Mouse (Mus musculus): ENCODE results near the gene Mgat4a. TPM values are rescaled to one million over a fixed set of nuclear protein-coding genes. Genes with fewer than 3 reads are reported as not detected.

Gene Mgat4a
- total RNA-seq, 2 experiments from 2014 or later = 24.7 to 28.0 TPM

DNA sequence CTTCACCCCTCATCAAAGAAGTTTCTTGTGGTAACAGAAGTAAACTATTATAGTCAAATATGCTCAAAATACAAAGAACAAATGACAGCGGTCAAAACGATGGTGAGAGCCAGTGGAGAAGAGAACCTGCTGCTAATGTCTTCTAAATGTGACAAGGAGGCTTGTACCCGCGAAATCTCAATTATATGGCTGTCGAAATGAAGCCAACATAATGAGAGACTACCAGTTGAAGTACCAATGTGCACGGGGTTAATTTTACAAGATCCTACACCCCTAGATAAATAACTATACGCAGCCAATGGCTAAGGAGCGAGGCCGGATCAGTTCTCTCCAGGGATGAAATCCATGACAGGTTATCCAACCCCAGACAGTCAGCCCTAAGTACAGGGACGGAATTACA, 41.9 kb downstream of the Mgat4a start:
- no peak for DNase-seq (ENCODE audit: extremely low spot score in 1 of 2, low spot score in 1 of 2)

DNA sequence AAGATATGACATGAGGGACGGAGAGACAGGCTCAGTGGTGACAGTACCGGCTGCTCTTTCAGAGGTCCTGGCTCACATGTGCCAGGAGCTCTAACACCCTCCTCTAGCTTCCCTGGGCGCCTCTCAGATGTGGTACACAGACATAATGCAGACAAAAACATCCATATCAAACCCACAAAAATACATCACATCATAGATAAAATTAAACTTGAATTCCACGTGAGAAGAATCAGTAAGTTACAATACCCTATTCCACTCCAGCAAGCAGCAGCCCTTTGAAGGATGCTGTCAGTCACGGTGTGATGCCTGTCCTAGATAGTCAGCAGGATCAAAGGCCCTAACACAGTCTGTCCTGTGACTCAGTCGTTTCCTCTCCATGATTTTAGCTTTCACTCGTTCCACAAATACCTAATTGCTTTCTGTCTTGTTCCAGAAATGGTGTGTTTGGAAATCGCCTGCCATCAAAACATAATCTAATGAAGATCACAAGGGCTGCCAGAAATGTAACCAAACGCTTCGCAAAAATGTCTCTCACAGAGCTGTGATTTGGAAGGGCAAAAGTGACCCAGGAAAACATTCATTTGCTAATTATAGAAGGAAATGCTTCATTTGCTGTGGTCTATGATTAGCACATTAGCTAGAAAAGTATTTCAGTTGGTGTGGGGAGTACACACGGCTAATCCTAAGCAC, 44.1 kb downstream of the Mgat4a start:
- DNase-seq (ENCODE audit: extremely low spot score in 1 of 2, low spot score in 1 of 2) = no peak

DNA sequence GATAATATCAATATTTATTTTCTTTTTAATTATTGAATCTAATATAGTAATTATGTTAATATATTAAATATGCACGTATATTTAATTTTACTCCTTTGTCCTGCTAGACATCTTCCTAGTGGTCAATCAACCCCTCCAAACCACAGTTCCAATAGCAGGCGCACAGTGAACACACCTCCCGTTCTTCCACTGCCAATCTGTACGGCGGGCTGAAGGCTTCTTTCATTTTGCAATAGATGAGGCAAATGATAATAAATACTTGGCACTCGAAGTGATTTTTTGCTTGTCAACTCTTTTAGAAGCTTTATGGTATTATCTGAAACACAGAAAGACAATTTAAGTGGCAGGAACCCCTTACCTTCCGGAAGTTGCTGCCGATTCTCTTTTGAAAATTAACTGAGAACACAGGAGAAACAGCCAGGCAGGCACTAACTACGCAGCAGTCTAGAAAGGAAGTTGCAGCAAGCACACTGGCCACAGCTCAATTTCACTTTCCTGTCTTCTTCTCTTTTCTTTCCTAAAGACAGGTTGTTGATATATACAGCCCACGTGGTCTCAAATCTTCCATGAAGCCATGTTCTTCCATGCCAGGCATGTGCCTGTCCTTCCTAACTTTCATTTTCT, 45.0 kb downstream of the Mgat4a start:
- DNase-seq (ENCODE audit: extremely low spot score in 1 of 2, low spot score in 1 of 2) = no peak

DNA sequence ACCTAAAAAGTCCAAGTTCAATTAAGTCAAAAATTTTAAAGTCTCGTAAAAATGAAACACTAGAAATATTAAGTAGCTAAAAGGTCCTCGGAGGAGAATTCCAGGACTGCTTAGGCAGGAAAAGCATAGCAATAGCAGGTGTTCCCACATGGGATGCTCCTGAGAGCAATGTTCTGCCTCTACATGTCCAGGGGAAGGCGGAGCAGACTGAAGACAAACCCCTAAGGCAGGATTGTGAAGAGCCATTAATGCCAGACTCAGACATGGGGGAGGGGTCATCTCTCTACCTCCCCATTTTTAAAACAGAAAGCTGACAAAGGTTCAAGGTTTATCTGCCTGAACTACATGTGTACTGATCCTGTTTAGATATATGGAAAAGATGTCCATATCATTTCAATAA, 45.7 kb downstream of the Mgat4a start:
- no peak for DNase-seq (ENCODE audit: extremely low spot score in 1 of 2, low spot score in 1 of 2)

DNA sequence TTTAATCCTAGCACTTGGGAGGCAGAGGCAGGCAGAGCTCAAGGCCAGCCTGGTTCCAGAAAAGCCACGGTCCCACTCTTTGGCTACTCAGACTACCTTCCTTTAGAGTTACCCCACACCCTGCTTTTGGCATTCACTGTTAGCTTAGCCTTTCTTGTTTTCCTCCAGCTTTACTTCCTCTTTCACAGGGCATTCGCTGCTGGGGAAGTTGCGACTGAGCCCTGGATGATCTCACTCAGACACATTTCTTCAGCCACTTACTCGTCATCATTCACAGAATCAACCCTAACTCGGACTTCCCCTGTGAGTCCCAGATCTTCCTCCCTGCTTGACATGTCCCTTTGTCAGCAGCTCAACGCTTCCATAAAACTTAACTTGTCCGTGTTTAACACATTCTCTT, 49.1 kb downstream of the Mgat4a start:
- DNase-seq (ENCODE audit: extremely low spot score in 1 of 2, low spot score in 1 of 2) = no peak

DNA sequence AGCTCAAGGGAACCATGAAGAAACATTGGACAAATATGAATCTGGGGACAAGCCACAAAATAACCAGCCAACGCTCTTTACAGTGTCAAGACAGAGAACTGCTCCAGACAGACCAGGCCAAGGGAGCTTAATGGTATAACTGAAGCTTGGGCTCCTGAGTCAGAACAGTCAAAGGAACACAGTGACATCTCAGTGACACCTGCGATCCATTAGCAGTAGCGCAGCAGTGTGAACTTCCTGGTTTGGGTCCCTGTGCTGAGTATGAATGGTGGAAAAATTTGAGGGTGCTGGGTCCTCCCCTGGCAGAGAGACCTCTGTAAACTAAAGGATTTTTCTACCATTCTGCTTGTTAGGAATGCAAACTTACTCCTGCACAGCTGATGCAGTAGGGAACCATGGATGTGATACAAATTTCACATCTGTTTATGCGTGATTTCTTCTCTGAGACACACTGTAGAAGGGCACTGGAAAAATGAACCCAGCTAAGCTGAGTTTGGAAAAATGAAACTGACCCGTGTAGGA, 50.1 kb downstream of the Mgat4a start:
- no peak for DNase-seq (ENCODE audit: extremely low spot score in 1 of 2, low spot score in 1 of 2)

DNA sequence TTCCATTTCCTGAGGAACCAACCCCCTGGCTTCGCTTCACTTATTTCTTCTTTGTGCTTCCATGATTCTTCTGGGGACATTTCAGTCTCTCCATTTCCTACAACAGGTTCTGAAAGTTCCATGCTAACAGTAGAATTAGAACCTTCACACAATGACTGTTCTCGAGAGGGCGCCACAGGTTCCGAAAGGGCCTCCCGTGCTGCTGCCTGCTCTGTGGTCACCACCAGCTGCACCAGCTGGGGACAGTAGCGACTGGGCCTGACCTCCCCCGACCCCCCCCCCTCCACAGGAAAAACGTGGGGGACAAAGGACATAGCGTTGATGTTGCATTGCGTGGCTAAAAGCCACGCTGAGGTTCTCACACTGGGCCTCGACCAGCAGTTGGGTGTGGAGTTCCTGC, 52.3 kb downstream of the Mgat4a start:
- DNase-seq (ENCODE audit: extremely low spot score in 1 of 2, low spot score in 1 of 2) = no peak

DNA sequence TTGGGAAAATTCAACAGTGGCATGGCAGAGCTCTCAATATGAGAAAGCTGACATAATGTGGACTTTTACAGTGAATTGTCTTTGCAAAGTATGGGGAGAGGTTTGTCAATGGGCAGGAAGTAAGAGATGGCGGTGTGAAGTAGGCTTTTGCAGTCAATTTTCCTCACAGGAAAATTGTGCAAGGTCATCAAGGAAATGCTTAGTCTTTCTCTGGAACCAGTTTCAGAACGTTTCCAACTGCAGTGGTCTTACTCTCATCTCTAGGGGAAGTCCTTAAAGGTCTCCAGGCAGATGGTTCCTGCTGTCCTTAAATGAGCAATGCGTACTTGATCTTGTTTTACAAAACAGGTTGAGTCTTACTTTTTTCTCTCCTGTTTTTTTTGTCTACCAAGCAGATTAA, 53.8 kb downstream of the Mgat4a start:
- no peak for DNase-seq (ENCODE audit: extremely low spot score in 1 of 2, low spot score in 1 of 2)

DNA sequence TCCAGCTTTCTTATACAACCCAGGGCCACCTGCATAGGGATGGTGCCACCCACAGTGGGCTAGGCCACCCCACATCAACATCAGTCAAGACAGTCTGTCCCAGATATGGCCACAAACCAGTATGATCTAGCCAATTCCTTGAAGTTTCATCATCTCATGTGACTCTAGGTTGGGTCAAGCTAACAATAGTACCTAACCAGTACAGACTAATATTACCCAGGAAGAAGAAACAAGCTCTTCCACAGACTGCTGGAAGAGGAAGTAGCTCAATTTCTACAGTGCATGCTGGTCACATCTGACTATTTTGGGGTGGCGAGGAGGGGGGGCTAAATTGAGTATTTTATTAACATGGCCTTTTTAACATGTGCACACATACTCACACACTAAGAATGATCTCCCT, 54.4 kb downstream of the Mgat4a start:
- no peak for DNase-seq (ENCODE audit: extremely low spot score in 1 of 2, low spot score in 1 of 2)

DNA sequence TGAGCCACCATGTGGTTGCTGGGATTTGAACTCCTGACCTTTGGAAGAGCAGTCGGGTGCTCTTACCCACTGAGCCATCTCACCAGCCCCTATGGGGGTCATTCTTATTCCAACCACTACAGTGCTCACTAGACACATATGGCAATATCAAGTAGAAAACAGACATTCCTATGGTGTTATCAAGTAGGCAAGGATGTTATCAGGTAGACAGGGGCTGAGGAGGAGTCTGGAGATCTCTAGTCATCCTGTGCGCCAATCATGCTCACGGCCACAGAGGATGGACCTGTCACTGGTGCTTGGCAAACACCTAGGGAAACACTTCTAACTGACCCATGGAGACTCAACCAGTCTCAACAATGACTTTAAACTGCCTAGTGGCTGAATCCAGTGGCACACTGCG, 56.2 kb downstream of the Mgat4a start:
- DNase-seq (ENCODE audit: extremely low spot score in 1 of 2, low spot score in 1 of 2) = no peak

DNA sequence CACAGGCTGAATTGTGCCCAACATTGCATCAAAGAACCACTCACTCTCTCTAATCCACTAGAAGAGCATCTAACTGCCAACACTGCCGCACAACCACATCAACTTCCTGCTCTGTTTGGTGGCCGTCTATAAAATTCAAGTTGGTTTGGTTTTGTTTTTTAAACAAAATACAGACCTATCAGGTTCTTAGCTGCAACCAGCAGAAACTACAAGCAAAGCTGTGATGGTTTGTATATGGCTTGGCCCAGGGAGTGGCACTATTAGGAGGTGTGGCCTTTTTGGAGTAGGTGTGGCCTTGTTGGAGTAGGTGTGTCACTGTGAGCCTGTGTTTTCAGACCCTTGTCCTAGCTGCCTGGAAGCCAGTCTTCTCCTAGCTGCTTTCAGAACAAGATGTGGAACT, 59.5 kb downstream of the Mgat4a start:
- DNase-seq (ENCODE audit: extremely low spot score in 1 of 2, low spot score in 1 of 2) = no peak

DNA sequence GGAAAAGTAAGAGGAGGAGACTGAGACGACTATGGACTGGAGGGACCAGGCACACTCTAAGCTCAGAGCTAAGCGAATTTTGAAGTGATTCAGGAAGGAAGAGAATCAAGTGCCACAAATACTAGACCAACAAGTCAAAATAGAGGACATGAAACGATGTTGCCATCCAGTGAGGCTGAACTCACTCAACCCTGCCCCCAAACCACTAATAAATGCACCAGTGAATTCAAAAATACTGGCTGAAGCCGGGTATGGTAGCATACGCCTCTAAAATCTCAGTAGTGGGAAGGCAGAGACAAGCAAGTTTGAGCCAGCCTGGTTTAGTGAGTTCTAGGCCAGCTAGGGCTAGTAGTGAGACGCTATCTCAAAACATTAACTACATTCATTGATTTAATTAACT, 60.1 kb downstream of the Mgat4a start:
- no peak for DNase-seq (ENCODE audit: extremely low spot score in 1 of 2, low spot score in 1 of 2)

DNA sequence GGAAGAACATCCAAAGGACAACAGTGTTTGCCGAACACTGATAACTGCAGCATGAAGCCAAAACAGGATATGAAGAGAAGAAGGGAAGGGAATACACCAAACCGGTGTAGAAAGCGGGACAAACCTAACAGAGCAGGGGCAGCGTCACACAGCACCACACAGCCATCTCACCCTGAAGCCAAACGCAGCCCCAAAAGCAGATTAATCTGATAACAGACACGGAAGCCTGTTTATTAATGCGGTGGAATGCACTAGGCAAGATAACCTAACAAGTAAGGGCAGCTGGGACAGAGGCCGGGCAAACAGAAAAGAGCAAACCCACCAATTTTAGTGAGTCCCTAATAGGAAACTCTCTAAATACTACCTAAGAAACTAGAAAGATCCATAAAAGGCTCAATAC, 61.1 kb downstream of the Mgat4a start:
- DNase-seq (ENCODE audit: extremely low spot score in 1 of 2, low spot score in 1 of 2) = no peak

DNA sequence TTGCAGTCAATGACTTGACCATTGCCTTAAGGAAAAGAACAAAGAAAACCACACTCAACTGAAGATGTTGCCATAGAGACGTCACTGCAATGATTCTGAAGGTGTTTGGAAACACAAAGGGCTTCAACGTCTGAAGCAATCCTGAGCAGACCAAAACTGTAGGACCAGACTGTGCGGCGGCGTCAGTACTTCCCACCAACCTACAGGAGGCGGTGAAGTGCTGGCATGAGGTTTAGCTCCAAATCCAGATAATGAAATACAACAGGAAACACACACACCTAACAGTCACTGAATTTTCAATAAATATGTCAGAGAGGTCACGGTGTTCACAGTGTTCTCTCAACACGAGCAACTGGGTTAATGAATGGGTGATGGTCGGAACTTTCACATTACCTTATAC, 61.7 kb downstream of the Mgat4a start:
- no peak for DNase-seq (ENCODE audit: extremely low spot score in 1 of 2, low spot score in 1 of 2)

DNA sequence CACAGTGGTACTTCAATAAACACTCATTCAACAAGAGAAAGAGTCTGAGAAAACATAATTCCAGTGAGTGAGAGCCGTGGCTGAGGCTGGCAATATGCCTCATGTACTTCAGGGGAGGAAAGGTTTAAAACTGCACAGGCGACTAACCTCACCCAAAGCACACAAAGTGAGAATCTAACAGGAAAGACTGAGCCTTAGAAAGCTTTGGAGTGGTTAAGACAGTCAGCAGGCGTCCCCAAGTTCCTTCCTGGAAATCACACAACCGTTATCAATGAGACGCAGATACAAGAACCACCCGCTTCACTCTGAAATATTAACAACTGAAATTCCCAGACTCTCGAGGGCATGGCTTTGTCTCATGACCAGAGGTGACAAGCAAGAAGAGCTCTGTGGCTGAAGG, 62.4 kb downstream of the Mgat4a start:
- DNase-seq (ENCODE audit: extremely low spot score in 1 of 2, low spot score in 1 of 2) = no peak

DNA sequence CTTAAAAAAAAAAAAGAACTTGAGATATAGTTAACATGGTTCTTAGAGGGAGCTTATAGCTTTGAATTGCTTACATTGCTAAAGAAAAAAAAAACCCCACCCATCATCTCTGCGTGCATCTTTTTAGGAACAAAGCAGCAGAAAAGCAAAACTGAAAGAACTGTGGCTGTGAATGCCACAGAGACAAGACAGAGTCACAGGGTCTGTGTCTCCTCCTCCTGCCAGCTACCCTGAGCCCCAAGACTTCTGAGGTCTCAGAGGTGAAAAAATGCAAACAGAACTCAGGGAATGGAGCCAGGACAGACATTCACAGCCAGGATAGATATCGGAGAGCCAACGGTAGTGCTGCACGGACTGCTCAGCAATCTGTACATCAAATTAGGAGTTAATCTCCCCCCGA, 62.9 kb downstream of the Mgat4a start:
- no peak for DNase-seq (ENCODE audit: extremely low spot score in 1 of 2, low spot score in 1 of 2)

DNA sequence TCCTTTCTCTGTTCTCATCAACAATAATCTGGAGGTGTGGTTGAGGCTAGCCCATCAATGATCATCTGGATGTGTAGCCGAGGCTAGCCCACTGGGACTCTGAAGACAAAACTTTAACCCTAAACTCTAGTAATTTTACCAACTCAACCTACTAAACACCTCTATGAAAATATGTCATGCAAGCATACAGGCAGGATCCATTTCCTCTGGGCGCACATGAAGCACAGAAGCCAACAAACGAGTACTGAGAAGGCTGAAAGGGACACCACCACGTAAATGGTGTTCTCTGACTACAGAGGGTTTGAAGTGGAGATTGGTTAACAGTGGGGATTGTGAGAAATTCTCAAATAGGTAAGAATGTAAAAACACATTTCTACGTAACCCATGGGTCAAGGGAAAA, 63.6 kb downstream of the Mgat4a start:
- no peak for DNase-seq (ENCODE audit: extremely low spot score in 1 of 2, low spot score in 1 of 2)

DNA sequence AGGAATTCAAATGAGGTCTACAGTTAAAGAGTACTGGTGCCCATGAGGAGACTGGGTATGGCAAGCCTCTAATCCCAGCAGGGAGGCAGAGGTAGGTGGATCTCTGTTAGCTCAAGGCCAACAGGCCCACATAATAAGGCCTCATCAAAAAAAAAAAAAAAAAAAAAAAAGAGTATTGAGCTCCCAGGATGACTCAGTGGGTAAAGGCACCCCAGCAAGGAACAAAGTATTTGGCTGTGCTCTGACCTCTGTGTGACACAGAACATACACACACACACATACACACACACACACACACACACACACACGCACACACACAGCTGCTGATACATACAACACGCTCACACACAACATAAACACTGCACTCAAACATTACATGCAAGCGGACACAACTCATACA, 65.5 kb downstream of the Mgat4a start:
- DNase-seq (ENCODE audit: extremely low spot score in 1 of 2, low spot score in 1 of 2) = no peak

DNA sequence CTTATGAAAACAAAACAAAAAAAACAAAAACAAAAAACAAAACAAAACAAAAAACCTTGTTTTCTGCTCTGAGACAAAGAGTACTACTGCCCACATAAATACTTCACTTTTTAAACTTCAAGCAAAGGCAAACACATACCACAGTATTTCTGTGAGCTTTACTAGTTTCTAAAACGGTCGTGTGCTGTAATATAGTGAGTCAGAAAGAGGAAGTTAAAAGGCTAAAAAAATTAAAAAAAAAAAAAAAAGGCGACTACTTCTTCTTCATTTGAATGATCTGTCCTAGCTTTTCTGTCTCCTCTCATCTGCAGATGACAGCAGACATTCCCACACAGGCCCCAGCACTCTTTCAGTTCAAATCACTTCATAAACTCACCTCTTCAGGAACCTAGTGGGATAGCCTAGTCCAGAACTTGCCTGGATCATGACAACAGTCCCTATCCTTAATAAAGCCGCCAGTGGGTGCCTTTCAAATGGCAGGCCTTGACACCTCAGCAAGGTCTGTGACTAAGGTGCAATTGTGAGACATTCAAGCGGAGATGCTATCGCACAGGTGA, 66.1 kb downstream of the Mgat4a start:
- no peak for DNase-seq (ENCODE audit: extremely low spot score in 1 of 2, low spot score in 1 of 2)

DNA sequence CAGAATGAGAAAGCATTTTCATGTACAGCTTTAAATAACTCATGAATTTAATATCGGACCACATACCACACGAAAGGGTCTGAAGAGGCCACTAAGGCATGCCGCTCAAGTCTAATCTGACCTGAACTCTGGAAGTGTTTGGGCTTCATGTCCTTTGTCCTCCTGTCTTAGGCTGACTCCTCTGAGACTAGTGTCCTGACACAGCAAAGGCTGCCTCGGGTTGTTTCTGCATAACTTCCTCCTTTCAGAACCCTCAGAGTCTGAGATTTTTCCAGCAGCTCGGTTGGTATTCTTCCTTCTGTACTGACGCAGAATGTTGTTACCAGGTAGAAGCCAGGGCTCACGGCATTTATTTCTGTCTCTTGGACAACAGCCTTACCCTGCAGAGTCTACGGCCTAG, 66.8 kb downstream of the Mgat4a start:
- no peak for DNase-seq (ENCODE audit: extremely low spot score in 1 of 2, low spot score in 1 of 2)

DNA sequence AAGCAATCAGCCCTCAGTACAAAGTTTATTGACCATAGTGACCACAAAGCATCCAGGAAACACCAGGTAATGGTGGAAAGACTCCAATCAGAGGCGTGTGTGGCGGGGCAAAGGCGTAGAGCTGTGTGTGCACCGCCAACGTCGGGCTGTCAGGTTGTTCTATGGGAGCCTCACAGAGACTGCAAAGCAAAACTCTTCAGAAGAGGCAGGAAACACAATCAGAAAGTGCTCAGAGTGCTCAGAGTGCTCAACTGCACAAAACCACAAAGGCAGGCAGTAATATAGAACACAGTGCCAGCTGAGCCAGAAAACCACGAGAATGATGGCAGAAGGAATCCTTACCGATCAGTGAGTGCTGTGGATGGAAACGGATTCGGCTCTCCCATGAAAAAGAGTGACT, 67.6 kb downstream of the Mgat4a start:
- no peak for DNase-seq (ENCODE audit: extremely low spot score in 1 of 2, low spot score in 1 of 2)
